Mouse (Mus musculus) heart, embryonic 16.5 days (tissue): ENCODE measurements around the gene Gm45753. TPM values are rescaled to one million over a fixed set of nuclear protein-coding genes. Genes with fewer than 3 reads are reported as not detected.
A peak's percentile ranks its signal among the peaks of the same experiment; 100 is the strongest.

Experiments
- ATAC-seq: fragments of 200-750 bp; cut with Nextera tagmentation; replicated peaks from 2 replicates; pipeline ENCODE4 v1.8.0; 2017; ENCODE audit warnings: moderate number of reproducible peaks; ENCODE audit not compliant: insufficient read depth, low FRiP score; ENCODE audit errors: extremely low read depth
- H3K27ac ChIP-seq: fragments of 300-500 bp; sonication (generic); 2 replicates; pipeline ENCODE4 v1.5.1; 2014; ENCODE audit warnings: mild to moderate bottlenecking, low read length, control low read depth, moderate library complexity
- H3K27me3 ChIP-seq: fragments of 300-500 bp; sonication (generic); 2 replicates; pipeline ENCODE4 v1.6.1; 2014; ENCODE audit warnings: low read length, mixed read lengths; ENCODE audit not compliant: control insufficient read depth, insufficient read depth
- H3K36me3 ChIP-seq: fragments of 300-500 bp; sonication (generic); 2 replicates; pipeline ENCODE4 v1.6.1; 2014; ENCODE audit not compliant: control insufficient read depth, insufficient read depth
- H3K4me1 ChIP-seq: fragments of 300-500 bp; sonication (generic); 2 replicates; pipeline ENCODE4 v1.6.1; 2014; ENCODE audit warnings: low read length, mixed read lengths; ENCODE audit not compliant: control insufficient read depth, insufficient read depth
- H3K4me2 ChIP-seq: fragments of 300-500 bp; sonication (generic); 2 replicates; pipeline ENCODE4 v1.6.1; 2014; ENCODE audit warnings: low read depth, mild to moderate bottlenecking, control low read depth, low read length
- H3K4me3 ChIP-seq: fragments of 300-500 bp; sonication (generic); 2 replicates; pipeline ENCODE4 v1.5.1; 2014; ENCODE audit warnings: mild to moderate bottlenecking, control low read depth, low read length
- H3K9ac ChIP-seq: fragments of 300-500 bp; sonication (generic); 2 replicates; pipeline ENCODE4 v1.6.1; 2014; ENCODE audit warnings: low read length, control low read depth
- H3K9me3 ChIP-seq: fragments of 300-500 bp; sonication (generic); replicated peaks from 2 replicates; pipeline ENCODE4 v1.6.1; 2016; ENCODE audit warnings: low read length; ENCODE audit not compliant: control insufficient read depth
- WGBS: fragments of 180-500 bp; shearing (Covaris S2); extraction: QIAGEN DNeasy Blood & Tissue Kit; methylation state at CpG from one replicate; pipeline ENCODE4 v1.1.7; 2014; 5-methylcytosine and 5-hydroxymethylcytosine counted together
- polyA plus RNA-seq: library from polyadenylated mRNA; unstranded; fragments of >200 nt; fragmentation: Nextera tagmentation; extraction: Ambion mirVana; gene quantifications from 2 replicates; pipeline ENCODE4 v1.2.1, GENCODE M21; 2015

Gene Gm45753
- polyA plus RNA-seq, result 0.11 TPM in 1 of 2 replicates, not detected in the other

DNA sequence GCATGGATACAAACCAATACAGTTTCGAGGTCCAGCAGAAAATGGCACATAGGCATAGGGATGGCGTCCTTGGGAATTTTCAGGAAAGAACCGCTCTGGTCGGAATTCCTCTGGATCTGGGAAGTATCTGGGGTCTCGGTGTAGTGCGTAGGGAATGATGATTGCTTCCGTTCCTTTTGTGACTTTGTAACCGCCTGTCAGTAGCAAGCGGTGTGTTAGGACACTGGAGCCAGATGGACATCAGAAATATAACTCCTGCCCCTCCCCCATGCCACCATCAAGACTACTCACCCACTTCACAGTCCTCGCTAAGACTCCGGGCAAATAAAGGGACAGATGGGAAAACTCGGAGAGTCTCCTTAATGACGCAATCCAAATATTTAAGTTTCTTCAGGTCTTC, at the start of gene Gm45753:
Gene Gm45753 (minus strand): TSS at position 101 of the 400 bp plus-strand sequence.
- no peak within 1 kb of the TSS for H3K27ac ChIP-seq
- H3K9ac ChIP-seq, result no peak within 1 kb of the TSS
- 87% methylated on average over 13 of the region's 13 CpGs for WGBS
- no peak for ATAC-seq
- no peaks in the 10 kb centered on the region for H3K27me3 ChIP-seq
- H3K36me3 ChIP-seq, result no peaks in the 10 kb centered on the region
- H3K4me2 ChIP-seq, result no peak within 1 kb of the TSS
- no peaks in the 10 kb centered on the region for H3K4me1 ChIP-seq
- no peak within 1 kb of the TSS for H3K4me3 ChIP-seq
- H3K9me3 ChIP-seq, result no peaks in the 10 kb centered on the region

DNA sequence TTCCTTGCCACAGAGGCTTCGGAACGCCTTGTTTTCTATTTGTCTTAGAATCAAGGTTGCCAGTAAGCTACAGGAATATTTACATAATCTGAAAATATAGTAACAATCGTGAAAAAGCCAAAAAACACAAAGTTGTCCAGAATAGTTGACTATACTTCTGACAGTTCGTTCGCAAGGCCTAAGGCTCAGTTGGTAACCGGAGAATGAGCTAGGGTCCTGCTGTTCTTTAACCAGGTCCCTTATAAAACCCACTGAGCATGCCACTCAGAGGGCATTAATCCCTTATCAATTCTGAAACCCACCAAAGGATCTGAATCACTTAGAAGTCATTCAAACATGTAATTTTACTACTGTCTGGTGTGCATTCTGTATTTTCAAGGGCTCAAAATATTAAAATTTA, 47.5 kb upstream of the Gm45753 start:
- Histone ChIP-seq H3K4me2 (no peak overlapping the region), H3K9me3 (no peaks in the 10 kb centered on the region), H3K27ac (no peak overlapping the region), H3K36me3 (no peaks in the 10 kb centered on the region), H3K9ac (no peak overlapping the region), H3K4me1 (no peaks in the 10 kb centered on the region), H3K27me3 (no peaks in the 10 kb centered on the region), H3K4me3 (no peak overlapping the region)
- 86% methylated on average over 6 of the region's 6 CpGs for WGBS
- no peak for ATAC-seq

DNA sequence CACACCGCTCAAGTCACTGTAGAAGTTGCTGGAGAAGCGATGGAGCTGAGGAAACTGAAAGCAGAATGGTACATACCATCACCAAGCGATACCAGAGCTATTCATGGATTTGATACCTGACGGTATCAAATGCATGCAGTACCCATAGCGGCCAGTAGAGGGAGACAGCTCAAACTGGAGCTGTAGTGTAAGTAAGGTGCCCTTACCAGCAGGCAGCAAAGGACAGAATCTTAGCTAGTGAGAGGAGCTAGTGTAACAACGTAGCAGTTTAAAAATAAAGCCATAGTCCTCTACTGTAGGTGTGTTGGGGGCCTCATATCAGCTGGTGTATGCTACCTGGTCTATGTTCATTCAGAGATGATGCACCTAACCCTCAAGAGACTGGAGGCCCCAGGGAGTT, 36.8 kb upstream of the Gm45753 start:
- Histone ChIP-seq H3K36me3 (0 out of 2 replicates have a peak, but pooled peaks cover 2% of the 10 kb centered on the region), H3K9me3 (no peaks in the 10 kb centered on the region), H3K27ac (no peak overlapping the region), H3K4me3 (no peak overlapping the region), H3K9ac (no peak overlapping the region), H3K4me2 (no peak overlapping the region; the same call in 1 of the 2 replicates), H3K4me1 (no peaks in the 10 kb centered on the region), H3K27me3 (no peaks in the 10 kb centered on the region)
- 8% methylated on average over 6 of the region's 6 CpGs for WGBS
- peak; percentile 55; the same call in 1 of the 2 replicates for ATAC-seq

DNA sequence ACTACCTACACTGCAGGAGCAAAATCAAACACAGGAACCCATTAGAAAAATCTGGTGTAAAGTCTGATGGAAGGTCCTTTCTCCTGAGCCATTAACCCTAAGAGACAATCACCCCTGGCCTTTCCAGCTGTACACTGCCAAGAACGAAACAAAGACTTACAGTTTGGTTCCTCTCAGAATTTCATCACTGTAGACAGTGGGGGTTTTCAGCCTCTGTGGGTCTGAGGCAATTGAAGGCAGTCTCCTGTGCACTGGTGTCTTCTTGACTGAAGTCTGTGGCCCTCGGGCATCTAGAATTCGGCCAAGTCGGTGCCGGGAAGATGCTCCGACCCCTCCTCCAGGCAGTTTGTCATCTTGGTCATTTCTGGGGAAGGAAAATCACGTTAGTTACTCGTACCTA, 36.0 kb upstream of the Gm45753 start:
- ATAC-seq, result no peak
- Histone ChIP-seq H3K27ac (no peak overlapping the region), H3K9ac (no peak overlapping the region), H3K27me3 (no peaks in the 10 kb centered on the region), H3K4me3 (no peak overlapping the region), H3K4me1 (no peaks in the 10 kb centered on the region), H3K4me2 (no peak overlapping the region), H3K9me3 (no peaks in the 10 kb centered on the region), H3K36me3 (0 out of 2 replicates have a peak, but pooled peaks cover 2% of the 10 kb centered on the region)
- 89% methylated on average over 8 of the region's 8 CpGs for WGBS

DNA sequence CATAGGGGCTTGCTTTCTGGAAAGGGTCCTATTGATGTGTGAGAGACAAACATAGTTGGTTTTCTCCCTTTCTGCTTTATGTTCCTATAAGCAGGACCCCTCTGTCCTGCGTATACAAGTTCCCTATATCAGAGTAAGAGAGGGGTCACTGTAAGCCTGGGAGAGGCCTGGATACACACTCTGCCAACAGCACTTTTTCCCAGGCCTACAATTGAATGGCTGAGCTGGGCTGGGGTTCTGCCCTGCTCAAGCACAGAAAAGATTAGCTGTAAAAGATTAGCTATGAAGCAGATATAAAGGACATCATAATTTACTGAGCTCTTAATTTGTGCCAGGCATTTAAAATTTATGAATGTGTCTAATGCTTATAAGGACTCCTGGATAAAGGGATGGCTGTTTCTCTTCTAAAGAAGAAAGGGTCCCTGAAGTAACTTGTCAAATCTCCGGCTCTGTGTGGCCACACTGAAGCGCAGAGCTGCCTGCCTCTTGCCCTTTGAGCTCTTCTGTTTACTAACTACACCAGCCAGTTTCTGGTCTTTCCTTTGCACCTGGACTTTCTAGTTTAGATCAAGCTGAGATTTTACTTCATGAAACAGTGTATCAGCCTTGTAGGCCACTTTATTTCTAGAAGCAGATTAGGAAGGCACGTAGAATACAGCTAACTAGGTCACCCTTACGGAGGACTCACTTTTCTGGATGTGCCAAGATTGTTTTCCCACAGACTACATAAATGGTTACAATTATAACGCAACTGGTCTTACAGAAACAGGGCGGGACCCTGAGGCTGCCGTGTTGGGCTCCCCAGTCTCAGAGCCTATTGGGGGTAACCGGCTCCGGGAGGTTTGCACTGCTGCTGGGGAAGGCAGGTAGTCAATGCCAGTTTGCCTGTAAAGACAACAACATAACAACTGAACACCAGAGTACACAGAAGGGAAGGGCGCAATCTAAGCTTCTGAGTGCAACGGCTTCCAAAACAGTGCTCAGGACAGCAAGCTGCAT, 33.7 kb upstream of the Gm45753 start:
- Histone ChIP-seq H3K4me3 (no peak overlapping the region), H3K9ac (no peak overlapping the region), H3K27me3 (no peaks in the 10 kb centered on the region), H3K36me3 (no peaks in the 10 kb centered on the region), H3K27ac (no peak overlapping the region), H3K4me1 (no peaks in the 10 kb centered on the region), H3K9me3 (no peaks in the 10 kb centered on the region), H3K4me2 (no peak overlapping the region)
- WGBS, result 87% methylated on average over 12 of the region's 12 CpGs
- no peak for ATAC-seq

DNA sequence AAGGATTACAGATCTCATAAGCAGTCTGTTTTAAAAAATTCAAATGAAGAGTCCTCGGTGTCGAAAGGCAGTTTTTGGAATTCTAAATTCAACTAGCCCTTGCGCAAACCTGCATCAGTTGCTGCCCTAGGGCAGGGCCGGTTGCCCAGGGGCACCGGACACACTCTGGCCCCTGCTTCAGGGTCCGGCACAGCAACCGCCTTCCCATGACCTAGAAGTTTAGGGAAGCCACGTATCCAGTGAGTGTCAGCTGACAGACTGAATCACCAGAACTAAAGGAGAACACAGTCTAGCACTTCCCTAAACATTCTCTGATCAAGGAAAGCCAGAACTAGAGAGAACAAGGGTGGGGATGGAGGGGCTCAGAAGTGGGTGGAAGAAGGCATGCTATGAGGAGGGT, 25.2 kb upstream of the Gm45753 start:
- Histone ChIP-seq H3K27me3 (no peaks in the 10 kb centered on the region), H3K4me2 (peak overlapping the region; percentile 79), H3K9ac (peak overlapping the region; percentile 69), H3K27ac (no peak overlapping the region), H3K4me3 (peak overlapping the region; percentile 68), H3K4me1 (peaks cover 4% of the 10 kb centered on the region; the same call in 1 of the 2 replicates), H3K9me3 (no peaks in the 10 kb centered on the region), H3K36me3 (no peaks in the 10 kb centered on the region)
- WGBS, result 5% methylated on average over 8 of the region's 8 CpGs
- no peak; the same call in 1 of the 2 replicates for ATAC-seq

DNA sequence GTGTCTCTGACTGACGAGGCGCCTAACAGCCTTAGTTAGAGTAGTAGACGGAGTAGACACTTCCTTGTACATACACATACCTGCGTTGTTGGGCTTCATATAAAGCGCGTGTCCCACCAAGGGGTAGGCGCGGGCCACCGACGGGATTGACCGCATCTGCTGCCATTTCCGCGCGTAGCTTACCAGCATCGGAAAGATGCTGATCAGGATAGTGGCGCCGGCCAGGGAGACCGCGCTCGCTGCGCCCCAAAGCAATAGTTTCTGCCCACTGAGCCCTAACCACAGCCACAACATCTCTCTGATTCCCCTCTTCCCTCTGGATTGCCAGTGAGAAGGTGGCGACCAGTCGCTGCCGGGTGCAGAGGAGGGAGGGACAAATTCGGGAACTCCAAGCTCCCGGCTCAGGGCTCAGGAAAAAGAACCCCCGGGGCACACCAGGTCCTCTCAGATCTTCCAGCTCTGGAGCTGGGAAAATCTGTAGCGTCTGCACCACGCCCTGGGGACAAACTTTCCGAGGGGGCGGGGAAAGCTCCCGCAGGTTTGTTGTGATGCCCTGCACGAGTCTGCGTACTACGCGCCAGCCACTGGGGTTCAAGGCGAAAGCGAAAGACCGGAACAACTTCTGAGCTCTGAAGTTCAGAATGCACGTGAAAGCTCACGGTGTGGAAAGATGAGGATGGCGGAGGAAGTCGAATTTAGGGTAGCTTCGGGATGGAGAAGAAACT, 24.6 kb upstream of the Gm45753 start, which contains the start of gene Cyp4v3:
Gene Cyp4v3 (minus strand): TSS at position 532 of the 725 bp plus-strand sequence.
- ATAC-seq, result peak; percentile 73
- no peak within 1 kb of the TSS for H3K27ac ChIP-seq

DNA sequence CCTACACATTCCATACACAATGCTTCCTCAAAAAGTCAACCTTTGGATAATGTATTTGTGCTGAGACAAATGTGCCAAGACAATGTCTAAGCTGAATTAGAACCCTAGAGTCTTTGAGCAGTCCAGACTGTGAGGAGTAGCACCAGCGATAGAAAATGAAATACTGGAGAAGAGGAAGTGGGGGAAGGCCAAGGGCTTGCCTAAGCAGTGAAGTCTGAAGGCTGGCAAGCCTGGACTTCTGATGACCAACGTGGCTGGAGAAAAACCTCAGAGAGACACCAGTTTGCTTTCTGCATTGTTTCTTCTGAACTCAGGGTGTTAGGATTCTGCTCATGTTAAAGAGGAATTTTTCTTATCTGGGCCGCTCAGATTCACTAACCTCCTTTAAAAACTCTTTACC, 22.6 kb upstream of the Gm45753 start:
- Histone ChIP-seq H3K36me3 (no peaks in the 10 kb centered on the region), H3K4me1 (peaks cover 4% of the 10 kb centered on the region; the same call in 1 of the 2 replicates), H3K9me3 (no peaks in the 10 kb centered on the region), H3K27me3 (no peaks in the 10 kb centered on the region), H3K4me3 (no peak overlapping the region), H3K9ac (no peak overlapping the region), H3K4me2 (no peak overlapping the region), H3K27ac (no peak overlapping the region)
- 71% methylated on average over 3 of the region's 3 CpGs for WGBS
- ATAC-seq, result no peak

More for the DNA sequence above, 24.6 kb upstream of the Gm45753 start, which contains the start of gene Cyp4v3:
- 2% methylated on average over 44 of the region's 44 CpGs for WGBS
- Histone ChIP-seq H3K4me2 (peak within 1 kb of the TSS; percentile 79), H3K4me1 (peaks cover 4% of the 10 kb centered on the region; the same call in 1 of the 2 replicates), H3K27me3 (no peaks in the 10 kb centered on the region), H3K36me3 (no peaks in the 10 kb centered on the region), H3K9ac (peak within 1 kb of the TSS; percentile 69), H3K4me3 (peak within 1 kb of the TSS; percentile 68), H3K9me3 (no peaks in the 10 kb centered on the region)
